Mouse (Mus musculus): ENCODE results near the gene Gm20822. TPM values are rescaled to one million over a fixed set of nuclear protein-coding genes. Genes with fewer than 3 reads are reported as not detected.
"Not testable (repeated sequence)": the region's sequence is repeated elsewhere in the genome, so short reads cannot be mapped to it uniquely, and the experiment has no call there.

Gene Gm20822
- total RNA-seq (2014; rRNA removed) (not detected in 2 replicates), polyA plus RNA-seq (2015; fragmentation: Nextera tagmentation; extraction: Ambion mirVana) (not detected in 2 replicates)

- not testable (repeated sequence) for H3K9ac ChIP-seq; H3K4me2 ChIP-seq (ENCODE audit: low read depth); H3K4me3 ChIP-seq (ENCODE audit: low read depth, low read length); H3K27me3 ChIP-seq (ENCODE audit: insufficient read depth, low read length); ATAC-seq; H3K9me3 ChIP-seq (ENCODE audit: low read length); H3K36me3 ChIP-seq (ENCODE audit: insufficient read depth); H3K27ac ChIP-seq (ENCODE audit: low read depth, low read length); H3K4me1 ChIP-seq (ENCODE audit: insufficient read depth); DNase-seq
- no CpG with 5 or more reads among the region's 3 CpGs for WGBS
These were observed at the start of gene Gm20822 for GRCm38 (mm10) chrY:15884671-15885070. Gene Gm20822, minus strand, starts transcription at chrY:15884771.

Data from forebrain, postnatal 0 days (tissue).